Mouse (Mus musculus) ES-Bruce4 (cell line): ENCODE results near the gene Tmco4. TPM values are rescaled to one million over a fixed set of nuclear protein-coding genes. Genes with fewer than 3 reads are reported as not detected.

Experiments used
- H3K27ac ChIP-seq: 2 replicates; pipeline ENCODE4 v1.5.1; 2012; ENCODE audit warnings: low read length, inconsistent platforms; ENCODE audit not compliant: insufficient read depth
- H3K27me3 ChIP-seq: 2 replicates; pipeline ENCODE4 v1.6.1; 2012; ENCODE audit warnings: mild to moderate bottlenecking, low read length, inconsistent platforms; ENCODE audit not compliant: control insufficient read depth, poor library complexity, insufficient read depth, severe bottlenecking
- H3K36me3 ChIP-seq: 2 replicates; pipeline ENCODE4 v1.6.1; 2012; ENCODE audit warnings: inconsistent platforms, mild to moderate bottlenecking, low read length, moderate library complexity; ENCODE audit not compliant: control insufficient read depth, poor library complexity, insufficient read depth, severe bottlenecking
- H3K4me1 ChIP-seq: one replicate; pipeline ENCODE4 v1.8.1; 2011; ENCODE audit warnings: low read length; ENCODE audit not compliant: control insufficient read depth, insufficient read depth
- H3K4me3 ChIP-seq: 2 replicates; pipeline ENCODE4 v1.5.1; 2011; ENCODE audit warnings: low read depth, mild to moderate bottlenecking, low read length
- H3K9ac ChIP-seq: 2 replicates; pipeline ENCODE4 v1.6.1; 2012; ENCODE audit warnings: low read depth, mild to moderate bottlenecking, inconsistent platforms; ENCODE audit not compliant: poor library complexity, severe bottlenecking
- H3K9me3 ChIP-seq: replicated peaks from 2 replicates; pipeline ENCODE4 v1.6.1; 2012; ENCODE audit warnings: mild to moderate bottlenecking, low read length, inconsistent platforms; ENCODE audit not compliant: control insufficient read depth, poor library complexity, insufficient read depth, severe bottlenecking
- CTCF ChIP-seq: IDR thresholded peaks from one replicate; pipeline ENCODE4 v1.8.1; 2011; ENCODE audit warnings: low read depth, low read length
- EP300 ChIP-seq: IDR thresholded peaks from 2 replicates; pipeline ENCODE4 v1.6.1; 2011; ENCODE audit warnings: low read depth, low read length; ENCODE audit not compliant: insufficient read depth
- POLR2A ChIP-seq: IDR thresholded peaks from one replicate; pipeline ENCODE4 v1.8.1; 2011; ENCODE audit warnings: low read length; ENCODE audit not compliant: insufficient read depth
- polyA plus RNA-seq: library from polyadenylated mRNA; stranded (reverse); fragments of >200 nt; gene quantifications from 2 replicates; pipeline ENCODE4 v1.2.4, GENCODE M21; 2011; ENCODE audit warnings: low read depth; ENCODE audit not compliant: missing spikeins, insufficient read depth, insufficient read length

Tmco4 gene
- polyA plus RNA-seq, 1 experiment = 3.9 TPM

GRCm38 (mm10) chr4:139075041-139075711, 102.5 kb downstream of the Tmco4 start, which contains the start of gene Htr6:
Gene Htr6 (minus strand): TSS chr4:139075570.
- Histone ChIP-seq H3K4me1 (no peaks in the 10 kb centered on the region), H3K9me3 (no peaks in the 10 kb centered on the region), H3K27ac (no peak within 1 kb of the TSS), H3K9ac (peak within 1 kb of the TSS; percentile 68), H3K36me3 (no peaks in the 10 kb centered on the region), H3K4me3 (peak within 1 kb of the TSS; percentile 52), H3K27me3 (peaks cover 2% of the 10 kb centered on the region; the same call in 1 of the 2 replicates)
- TF ChIP-seq EP300 = no peak
- no peak for TF ChIP-seq POLR2A
- TF ChIP-seq CTCF = no peak

GRCm38 (mm10) chr4:139075915-139076314, 103.2 kb downstream of the Tmco4 start:
- Histone ChIP-seq H3K27ac (no peak overlapping the region), H3K9ac (no peak overlapping the region; the same call in 1 of the 2 replicates), H3K27me3 (peaks cover 2% of the 10 kb centered on the region; the same call in 1 of the 2 replicates), H3K4me1 (no peaks in the 10 kb centered on the region), H3K36me3 (no peaks in the 10 kb centered on the region), H3K4me3 (peak overlapping the region; percentile 52; the same call in 1 of the 2 replicates), H3K9me3 (no peaks in the 10 kb centered on the region)
- TF ChIP-seq EP300 (no peak), POLR2A (no peak), CTCF (peak; percentile 62)

- Histone ChIP-seq H3K4me1 (no peaks in the 10 kb centered on the region), H3K9me3 (no peaks in the 10 kb centered on the region), H3K4me3 (no peak overlapping the region), H3K27ac (no peak overlapping the region), H3K27me3 (peaks cover 2% of the 10 kb centered on the region; the same call in 1 of the 2 replicates), H3K36me3 (no peaks in the 10 kb centered on the region), H3K9ac (no peak overlapping the region)
- TF ChIP-seq POLR2A (no peak), CTCF (peak; percentile 37)
These were observed 105.6 kb downstream of the Tmco4 start for GRCm38 (mm10) chr4:139078313-139078712.

- no peak overlapping the region for H3K9ac ChIP-seq
- H3K36me3 ChIP-seq = no peaks in the 10 kb centered on the region
- no peaks in the 10 kb centered on the region for H3K27me3 ChIP-seq
- TF ChIP-seq POLR2A = no peak
- no peak for TF ChIP-seq CTCF
- TF ChIP-seq EP300 = no peak
- no peak overlapping the region for H3K4me3 ChIP-seq
- no peaks in the 10 kb centered on the region for H3K9me3 ChIP-seq
- no peaks in the 10 kb centered on the region for H3K4me1 ChIP-seq
- no peak overlapping the region for H3K27ac ChIP-seq
These were observed 106.0 kb downstream of the Tmco4 start for GRCm38 (mm10) chr4:139078726-139079125.

GRCm38 (mm10) chr4:139079439-139079838, 106.8 kb downstream of the Tmco4 start:
- Histone ChIP-seq H3K36me3 (no peaks in the 10 kb centered on the region), H3K9ac (no peak overlapping the region), H3K4me3 (no peak overlapping the region), H3K9me3 (no peaks in the 10 kb centered on the region), H3K27me3 (no peaks in the 10 kb centered on the region), H3K4me1 (no peaks in the 10 kb centered on the region), H3K27ac (no peak overlapping the region)
- no peak for TF ChIP-seq EP300
- no peak for TF ChIP-seq POLR2A
- TF ChIP-seq CTCF = no peak

GRCm38 (mm10) chr4:139080259-139080658, 107.6 kb downstream of the Tmco4 start:
- Histone ChIP-seq H3K27me3 (no peaks in the 10 kb centered on the region), H3K9me3 (no peaks in the 10 kb centered on the region), H3K4me1 (no peaks in the 10 kb centered on the region), H3K27ac (no peak overlapping the region), H3K36me3 (no peaks in the 10 kb centered on the region), H3K4me3 (no peak overlapping the region), H3K9ac (no peak overlapping the region)
- TF ChIP-seq CTCF = no peak
- no peak for TF ChIP-seq EP300
- TF ChIP-seq POLR2A = no peak
